Mouse (Mus musculus): ENCODE data around the gene A630073D07Rik. TPM values are rescaled to one million over a fixed set of nuclear protein-coding genes. Genes with fewer than 3 reads are reported as not detected.
"Not testable (repeated sequence)": the region's sequence is repeated elsewhere in the genome, so short reads cannot be mapped to it uniquely, and the experiment has no call there.

Gene A630073D07Rik
- polyA plus RNA-seq (2015; fragmentation: Nextera tagmentation; extraction: Ambion mirVana) = not detected in 2 replicates

GRCm38 (mm10) chr6:132651426-132651825, at the start of gene A630073D07Rik:
Gene A630073D07Rik, minus strand, starts transcription at chr6:132651526.
- no peak within 1 kb of the TSS for H3K4me3 ChIP-seq (ENCODE audit: low read length)
- H3K4me2 ChIP-seq (ENCODE audit: low read length) = no peak within 1 kb of the TSS
- no peak within 1 kb of the TSS for H3K9ac ChIP-seq (ENCODE audit: low read depth, low read length)
- H3K4me1 ChIP-seq (ENCODE audit: control insufficient read depth, insufficient read depth, low read depth, low read length) = no peaks in the 10 kb centered on the region
- WGBS = 85% methylated on average over 1 of the region's 1 CpGs
- no peaks in the 10 kb centered on the region for H3K36me3 ChIP-seq (ENCODE audit: control insufficient read depth, insufficient read depth, low read length)
- ATAC-seq = no peak
- H3K27ac ChIP-seq (ENCODE audit: low read depth, low read length) = no peak within 1 kb of the TSS
- H3K9me3 ChIP-seq (ENCODE audit: control insufficient read depth, low read length) = no peaks in the 10 kb centered on the region
- no peaks in the 10 kb centered on the region for H3K27me3 ChIP-seq (replicated peaks; ENCODE audit: control insufficient read depth, insufficient read depth, low read length)

- 79% methylated on average over 1 of the region's 1 CpGs for WGBS
- no peak for ATAC-seq
- H3K9ac ChIP-seq (ENCODE audit: low read depth, low read length) = no peak within 1 kb of the TSS
Observed at GRCm38 (mm10) chr6:132700907-132701306, 49.6 kb upstream of the A630073D07Rik start, which contains the start of gene Tas2r121. Gene Tas2r121, minus strand, starts transcription at chr6:132701007.

DNA sequence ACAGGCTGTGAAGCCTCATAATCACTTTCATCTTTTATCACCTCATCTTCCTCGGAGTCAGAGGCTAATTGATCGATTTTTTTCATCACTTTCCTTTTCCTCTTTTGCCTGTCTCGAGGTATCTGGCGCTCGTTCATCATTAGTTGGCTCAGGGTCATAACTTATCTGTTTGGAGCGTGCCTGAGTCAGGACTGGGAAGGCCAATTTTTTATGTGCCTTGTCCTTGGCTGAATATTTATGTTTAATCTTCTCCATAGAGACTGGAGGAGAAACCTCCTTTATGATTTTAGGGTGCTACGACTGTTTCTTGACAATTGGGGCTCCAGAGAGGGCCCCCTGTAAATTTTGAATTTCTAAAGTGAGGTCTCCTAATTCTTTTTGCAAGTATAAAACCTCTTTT, 40.3 kb upstream of the A630073D07Rik start:
- not testable (repeated sequence) for H3K4me2 ChIP-seq (ENCODE audit: low read length); H3K9ac ChIP-seq (ENCODE audit: low read depth, low read length); ATAC-seq; H3K27ac ChIP-seq (ENCODE audit: low read depth, low read length); H3K27me3 ChIP-seq (replicated peaks; ENCODE audit: control insufficient read depth, insufficient read depth, low read length); H3K36me3 ChIP-seq (ENCODE audit: control insufficient read depth, insufficient read depth, low read length); H3K4me1 ChIP-seq (ENCODE audit: control insufficient read depth, insufficient read depth, low read depth, low read length); H3K9me3 ChIP-seq (ENCODE audit: control insufficient read depth, low read length); H3K4me3 ChIP-seq (ENCODE audit: low read length)
- WGBS = 82% methylated on average over 7 of the region's 7 CpGs

More at GRCm38 (mm10) chr6:132700907-132701306, 49.6 kb upstream of the A630073D07Rik start, which contains the start of gene Tas2r121:
- no peaks in the 10 kb centered on the region for H3K27me3 ChIP-seq (replicated peaks; ENCODE audit: control insufficient read depth, insufficient read depth, low read length)
- no peak within 1 kb of the TSS for H3K4me2 ChIP-seq (ENCODE audit: low read length)
- H3K9me3 ChIP-seq (ENCODE audit: control insufficient read depth, low read length) = no peaks in the 10 kb centered on the region
- no peak within 1 kb of the TSS for H3K4me3 ChIP-seq (ENCODE audit: low read length)
- H3K27ac ChIP-seq (ENCODE audit: low read depth, low read length) = no peak within 1 kb of the TSS
- no peaks in the 10 kb centered on the region for H3K36me3 ChIP-seq (ENCODE audit: control insufficient read depth, insufficient read depth, low read length)
- H3K4me1 ChIP-seq (ENCODE audit: control insufficient read depth, insufficient read depth, low read depth, low read length) = no peaks in the 10 kb centered on the region

DNA sequence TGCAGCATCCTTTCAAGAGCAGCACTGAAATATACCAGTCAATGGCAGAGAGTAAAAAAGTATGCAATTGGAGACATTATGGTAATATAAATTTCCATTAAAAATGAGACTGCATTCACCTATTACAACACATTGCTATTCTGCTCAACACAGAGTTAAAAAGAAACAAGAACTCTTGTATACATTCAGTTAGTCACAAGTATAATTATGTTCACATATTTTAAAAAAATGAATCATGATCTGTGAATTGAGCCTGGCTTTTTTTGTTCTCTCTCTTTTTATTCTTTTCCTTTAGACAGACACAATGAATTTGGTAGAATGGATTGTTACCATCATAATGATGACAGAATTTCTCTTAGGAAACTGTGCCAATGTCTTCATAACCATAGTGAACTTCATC, 5.3 kb upstream of the A630073D07Rik start, which contains the start of gene Tas2r120:
Gene Tas2r120 (plus strand): TSS at position 301 of the 400 bp plus-strand sequence.
- Histone ChIP-seq H3K4me2 (ENCODE audit: low read length) (no peak within 1 kb of the TSS), H3K9ac (ENCODE audit: low read depth, low read length) (no peak within 1 kb of the TSS), H3K4me1 (ENCODE audit: control insufficient read depth, insufficient read depth, low read depth, low read length) (no peaks in the 10 kb centered on the region), H3K27ac (ENCODE audit: low read depth, low read length) (no peak within 1 kb of the TSS), H3K27me3 (replicated peaks; ENCODE audit: control insufficient read depth, insufficient read depth, low read length) (no peaks in the 10 kb centered on the region), H3K4me3 (ENCODE audit: low read length) (no peak within 1 kb of the TSS), H3K9me3 (ENCODE audit: control insufficient read depth, low read length) (no peaks in the 10 kb centered on the region), H3K36me3 (ENCODE audit: control insufficient read depth, insufficient read depth, low read length) (no peaks in the 10 kb centered on the region)
- no peak for ATAC-seq

DNA sequence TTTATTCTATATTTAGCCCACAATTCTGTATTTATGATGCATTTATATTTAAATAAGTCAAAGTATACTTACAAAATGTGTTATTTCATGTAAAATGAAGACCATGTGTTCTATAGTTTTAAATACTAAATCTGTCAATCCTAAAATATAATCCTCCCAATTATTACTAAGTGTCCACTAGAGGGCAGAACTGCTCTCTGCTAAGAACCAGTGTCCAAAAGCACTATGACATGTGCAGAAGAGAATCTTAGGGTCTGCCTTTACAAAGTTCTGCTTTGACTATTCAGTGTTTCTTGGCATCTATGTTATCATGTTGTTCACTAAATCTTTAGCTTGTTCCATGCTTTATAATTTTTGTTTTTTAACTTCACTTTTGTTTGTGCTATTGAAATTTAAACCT, 1.9 kb downstream of the A630073D07Rik start:
- Histone ChIP-seq H3K9me3 (ENCODE audit: control insufficient read depth, low read length) (no peaks in the 10 kb centered on the region), H3K4me2 (ENCODE audit: low read length) (no peak overlapping the region), H3K27ac (ENCODE audit: low read depth, low read length) (no peak overlapping the region), H3K9ac (ENCODE audit: low read depth, low read length) (no peak overlapping the region), H3K4me3 (ENCODE audit: low read length) (no peak overlapping the region), H3K36me3 (ENCODE audit: control insufficient read depth, insufficient read depth, low read length) (no peaks in the 10 kb centered on the region), H3K4me1 (ENCODE audit: control insufficient read depth, insufficient read depth, low read depth, low read length) (no peaks in the 10 kb centered on the region), H3K27me3 (replicated peaks; ENCODE audit: control insufficient read depth, insufficient read depth, low read length) (no peaks in the 10 kb centered on the region)
- no peak for ATAC-seq

- H3K27ac ChIP-seq (ENCODE audit: low read depth, low read length); ATAC-seq; H3K9ac ChIP-seq (ENCODE audit: low read depth, low read length); H3K4me2 ChIP-seq (ENCODE audit: low read length); H3K36me3 ChIP-seq (ENCODE audit: control insufficient read depth, insufficient read depth, low read length); H3K4me1 ChIP-seq (ENCODE audit: control insufficient read depth, insufficient read depth, low read depth, low read length); H3K27me3 ChIP-seq (replicated peaks; ENCODE audit: control insufficient read depth, insufficient read depth, low read length); H3K9me3 ChIP-seq (ENCODE audit: control insufficient read depth, low read length); H3K4me3 ChIP-seq (ENCODE audit: low read length): not testable (repeated sequence)
- 68% methylated on average over 2 of the region's 2 CpGs for WGBS
Observed at GRCm38 (mm10) chr6:132595613-132596012, 55.7 kb downstream of the A630073D07Rik start, which contains the start of gene Prp2. Gene Prp2, plus strand, starts transcription at chr6:132595913.

Other genes with a start within 250 kb of the A630073D07Rik start
- gene Prh1, start 81.7 kb downstream of the A630073D07Rik start, polyA plus RNA-seq (2015; fragmentation: Nextera tagmentation; extraction: Ambion mirVana) = not detected in 2 replicates
- not detected in 2 replicates for gene Prp2, start 55.6 kb downstream of the A630073D07Rik start, polyA plus RNA-seq (2015; fragmentation: Nextera tagmentation; extraction: Ambion mirVana)
- gene Tas2r120, start 5.4 kb upstream of the A630073D07Rik start, polyA plus RNA-seq (2015; fragmentation: Nextera tagmentation; extraction: Ambion mirVana) = not detected in 2 replicates
- not detected in 2 replicates for gene Tas2r121, start 49.5 kb upstream of the A630073D07Rik start, polyA plus RNA-seq (2015; fragmentation: Nextera tagmentation; extraction: Ambion mirVana)
- gene Tas2r122, start 60.4 kb upstream of the A630073D07Rik start, polyA plus RNA-seq (2015; fragmentation: Nextera tagmentation; extraction: Ambion mirVana) = not detected in 2 replicates
- not detected in 2 replicates for gene Tas2r115, start 86.5 kb upstream of the A630073D07Rik start, polyA plus RNA-seq (2015; fragmentation: Nextera tagmentation; extraction: Ambion mirVana)
- not detected in 2 replicates for gene Tas2r124, start 103.2 kb upstream of the A630073D07Rik start, polyA plus RNA-seq (2015; fragmentation: Nextera tagmentation; extraction: Ambion mirVana)
- not detected in 2 replicates for gene Tas2r102, start 110.6 kb upstream of the A630073D07Rik start, polyA plus RNA-seq (2015; fragmentation: Nextera tagmentation; extraction: Ambion mirVana)
- gene Tas2r136, start 126.6 kb upstream of the A630073D07Rik start, polyA plus RNA-seq (2015; fragmentation: Nextera tagmentation; extraction: Ambion mirVana) = not detected in 2 replicates
- gene Tas2r117, start 151.3 kb upstream of the A630073D07Rik start, polyA plus RNA-seq (2015; fragmentation: Nextera tagmentation; extraction: Ambion mirVana) = not detected in 2 replicates
- gene Tas2r123, start 195.6 kb upstream of the A630073D07Rik start, polyA plus RNA-seq (2015; fragmentation: Nextera tagmentation; extraction: Ambion mirVana) = not detected in 2 replicates
- gene Tas2r116, start 203.9 kb upstream of the A630073D07Rik start, polyA plus RNA-seq (2015; fragmentation: Nextera tagmentation; extraction: Ambion mirVana) = not detected in 2 replicates
- gene Tas2r110, start 216.5 kb upstream of the A630073D07Rik start, polyA plus RNA-seq (2015; fragmentation: Nextera tagmentation; extraction: Ambion mirVana) = not detected in 2 replicates
- gene Tas2r113, start 241.5 kb upstream of the A630073D07Rik start, polyA plus RNA-seq (2015; fragmentation: Nextera tagmentation; extraction: Ambion mirVana) = not detected in 2 replicates